Mouse (Mus musculus): ENCODE data around the gene Mcts1.

DNA sequence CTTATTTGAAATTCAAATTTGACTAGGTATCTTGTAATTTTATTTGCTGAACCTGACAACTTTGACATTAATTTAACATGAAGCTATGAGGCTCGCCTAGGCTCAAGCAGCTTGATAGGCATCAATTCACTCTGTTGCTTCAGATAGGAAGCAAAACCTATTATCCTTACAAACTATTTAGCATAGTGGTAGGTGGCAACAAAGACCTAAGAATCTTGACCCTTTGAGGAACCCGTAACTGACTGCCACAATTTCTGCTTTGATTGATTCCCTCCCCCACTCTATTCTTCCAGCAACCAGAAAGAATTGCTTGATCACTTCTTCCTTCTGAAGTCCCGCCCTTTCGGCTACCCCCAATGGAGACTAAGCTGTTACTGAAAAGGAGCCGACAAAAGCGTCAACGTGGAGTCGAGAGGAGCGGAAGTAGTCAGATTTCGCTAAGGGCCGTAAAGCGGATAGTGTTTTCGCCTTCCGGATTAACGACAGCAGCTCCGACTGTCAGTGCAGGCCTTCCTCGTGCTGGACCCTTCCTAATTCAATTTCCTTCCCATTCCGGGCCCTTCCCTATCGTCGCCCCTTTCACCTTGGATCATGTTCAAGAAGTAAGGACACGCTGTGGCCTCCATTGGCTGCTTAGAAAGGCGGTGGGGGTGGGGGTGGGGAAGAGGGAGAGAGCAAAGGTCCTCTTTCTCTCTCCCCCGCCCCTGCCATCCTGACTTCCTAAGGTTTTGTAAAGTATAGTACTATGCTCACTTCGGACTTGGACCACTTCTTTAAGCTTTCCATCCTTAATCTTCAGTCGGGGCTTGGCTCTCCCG lies at the start of gene Mcts1:
- no peak for TF ChIP-seq CTCF (IDR thresholded peaks at IDR 0.05; ENCODE audit: borderline replicate concordance, control insufficient read depth, extremely low read depth, insufficient read depth, low read length, poor library complexity)
- no peak for TF ChIP-seq POLR2A (IDR thresholded peaks at IDR 0.05; ENCODE audit: control insufficient read depth, extremely low read depth, insufficient read depth, low read length, poor library complexity)

All from thymus, adult 2 months (tissue).